Mouse (Mus musculus) c-Kit-positive CD71-negative TER-119-negative erythroid progenitor cells, embryonic 14.5 days (primary cell): Measurements from ENCODE around the gene Gm20920.
"Not testable (repeated sequence)": the region's sequence is repeated elsewhere in the genome, so short reads cannot be mapped to it uniquely, and the experiment has no call there.

ENCODE experiments used
- DNase-seq: peaks from one replicate; pipeline ENCODE4 v3.0.0-alpha.2; 2013; ENCODE audit warnings: low read depth

The Gm20920 gene

GRCm38 (mm10) chrY:51851820-51852219 lies at the start of gene Gm20920:
Gm20920 (plus strand) TSS chrY:51852120.
- not testable (repeated sequence) for DNase-seq
